Mouse (Mus musculus): ENCODE data around the gene Klf14. TPM values are rescaled to one million over a fixed set of nuclear protein-coding genes. Genes with fewer than 3 reads are reported as not detected.

The Klf14 gene
- polyA plus RNA-seq, 1 experiment from 2014 or later = 2.3 TPM

Other genes with a start within 250 kb of the Klf14 start
- 4,075 and 4,306 TPM in 2 replicates for gene Mest, start 235.5 kb downstream of the Klf14 start, polyA plus RNA-seq (2014; fragmentation: Nextera tagmentation; extraction: Ambion mirVana)
- 34.1 and 34.5 TPM in 2 replicates for gene Copg2, start 62.3 kb downstream of the Klf14 start, polyA plus RNA-seq (2014; fragmentation: Nextera tagmentation; extraction: Ambion mirVana)
- 0.23 TPM in 1 of 2 replicates, not detected in the other for gene Tsga13, start 43.5 kb downstream of the Klf14 start, polyA plus RNA-seq (2014; fragmentation: Nextera tagmentation; extraction: Ambion mirVana)

Data from heart, embryonic 11.5 days (tissue).